Mouse (Mus musculus) 3T3-L1 (cell line): ENCODE measurements around the gene Rpl18.
A peak's percentile ranks its signal among the peaks of the same experiment; 100 is the strongest.

Source experiments
- DNase-seq: peaks from one replicate; pipeline ENCODE4 v3.0.0-alpha.2; 2015; ENCODE audit warnings: low read depth, low spot score

Rpl18 gene

DNA sequence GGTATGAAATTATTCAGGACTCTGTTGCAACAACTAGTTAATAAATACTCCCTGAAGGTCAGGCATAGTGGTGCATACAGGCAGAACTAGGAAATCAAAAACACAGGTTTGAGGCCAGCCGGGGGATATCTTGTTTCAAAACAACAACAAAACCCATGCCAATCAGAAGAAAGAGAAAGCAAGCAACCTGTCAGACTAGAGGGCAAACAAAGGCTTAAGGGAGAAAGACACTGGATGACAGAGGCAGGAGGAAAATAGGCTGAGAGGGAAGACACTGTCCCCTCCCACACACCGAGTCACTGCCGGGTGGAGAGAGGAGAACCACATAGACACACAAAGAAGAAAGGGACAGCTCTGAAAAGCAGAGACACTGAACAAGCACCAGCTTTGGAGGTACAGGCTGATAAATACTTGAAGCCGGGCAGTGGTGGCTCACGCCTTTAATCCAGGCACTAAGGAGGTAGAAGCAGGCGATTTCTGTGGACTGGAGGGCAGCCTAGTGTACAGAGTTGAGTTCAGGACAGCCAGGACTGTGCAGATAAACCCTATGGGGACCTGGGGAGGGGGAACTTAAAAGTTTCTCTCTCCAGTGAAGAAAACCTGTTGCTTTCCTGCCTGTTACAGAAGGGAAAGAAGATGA lies 1.3 kb upstream of the Rpl18 start:
- DNase-seq: no peak

DNA sequence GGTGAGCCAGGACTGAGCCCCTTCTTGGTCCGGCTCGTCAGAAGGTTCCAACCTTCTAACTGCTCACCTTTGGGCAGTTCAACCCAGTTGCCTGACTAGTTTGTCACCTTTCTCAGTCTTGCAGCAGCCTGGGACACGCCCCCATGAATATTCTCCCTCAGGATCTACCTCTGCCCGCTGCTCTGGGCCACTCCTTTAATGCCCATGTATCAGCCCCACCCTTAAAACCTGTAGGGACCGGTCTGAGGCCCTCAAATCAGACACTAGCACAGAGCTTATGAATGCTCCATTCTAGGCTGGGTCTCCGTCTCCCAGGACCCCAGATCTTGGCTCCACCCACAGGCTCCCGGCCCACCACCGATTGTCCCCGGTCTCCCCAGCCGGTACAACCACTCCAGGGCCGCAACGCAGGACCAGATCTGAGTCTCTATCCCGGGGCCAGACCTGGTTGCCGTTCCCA lies 597 bp upstream of the Rpl18 start:
- DNase-seq: peak; percentile 43

DNA sequence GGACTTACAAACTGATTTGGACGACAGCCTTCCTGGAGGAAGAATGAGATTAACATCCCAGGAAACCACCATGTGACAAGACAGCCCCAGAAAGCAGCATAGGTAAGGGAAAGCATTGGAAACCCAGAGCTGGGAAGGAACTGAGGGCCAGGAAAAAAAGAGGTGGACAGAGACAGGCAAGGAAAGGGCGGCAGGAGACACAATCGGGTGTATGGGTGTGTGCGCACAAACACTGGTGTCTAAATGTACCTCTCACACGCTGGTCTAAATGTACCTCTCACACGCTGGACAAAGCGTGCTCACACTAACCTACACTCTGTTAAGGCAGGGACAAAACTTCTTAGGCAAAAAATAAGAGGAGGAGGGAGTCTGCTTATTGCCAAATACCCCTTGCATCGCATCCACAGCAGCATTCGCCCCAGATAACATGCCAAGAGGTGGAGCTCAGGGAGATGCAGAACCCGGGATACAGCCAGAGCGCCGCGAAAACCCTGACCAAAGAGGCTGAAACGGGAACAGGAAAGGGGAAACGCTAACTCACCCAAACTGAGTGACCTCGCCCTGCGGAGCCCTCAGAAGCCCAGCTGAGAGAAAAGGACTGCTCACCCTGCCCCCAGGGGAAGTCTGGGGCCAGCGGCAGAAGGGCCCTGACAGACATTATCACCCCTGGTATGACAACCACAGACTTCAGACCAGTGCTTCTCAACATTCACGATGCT lies 643 bp downstream of the Rpl18 start:
- no peak for DNase-seq

DNA sequence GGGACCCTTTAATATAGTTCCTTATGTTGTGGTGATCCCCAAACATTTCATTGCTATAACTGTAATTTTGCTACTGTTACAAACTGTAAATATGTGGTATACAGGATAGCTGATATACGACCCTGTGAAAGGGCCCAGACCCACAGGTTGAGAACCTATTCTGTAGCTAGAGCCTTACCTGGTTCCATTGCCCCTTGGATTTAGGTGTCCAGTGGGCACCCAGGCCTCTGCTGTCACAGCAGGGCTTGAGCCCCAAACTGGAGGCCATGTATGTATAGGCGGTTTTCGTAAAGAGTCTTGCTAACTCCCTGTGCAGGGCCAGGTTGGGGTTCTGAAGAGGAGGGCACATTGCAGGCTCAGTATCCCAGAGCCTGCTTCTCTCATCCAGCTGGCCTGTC lies 1.2 kb downstream of the Rpl18 start:
- no peak for DNase-seq

DNA sequence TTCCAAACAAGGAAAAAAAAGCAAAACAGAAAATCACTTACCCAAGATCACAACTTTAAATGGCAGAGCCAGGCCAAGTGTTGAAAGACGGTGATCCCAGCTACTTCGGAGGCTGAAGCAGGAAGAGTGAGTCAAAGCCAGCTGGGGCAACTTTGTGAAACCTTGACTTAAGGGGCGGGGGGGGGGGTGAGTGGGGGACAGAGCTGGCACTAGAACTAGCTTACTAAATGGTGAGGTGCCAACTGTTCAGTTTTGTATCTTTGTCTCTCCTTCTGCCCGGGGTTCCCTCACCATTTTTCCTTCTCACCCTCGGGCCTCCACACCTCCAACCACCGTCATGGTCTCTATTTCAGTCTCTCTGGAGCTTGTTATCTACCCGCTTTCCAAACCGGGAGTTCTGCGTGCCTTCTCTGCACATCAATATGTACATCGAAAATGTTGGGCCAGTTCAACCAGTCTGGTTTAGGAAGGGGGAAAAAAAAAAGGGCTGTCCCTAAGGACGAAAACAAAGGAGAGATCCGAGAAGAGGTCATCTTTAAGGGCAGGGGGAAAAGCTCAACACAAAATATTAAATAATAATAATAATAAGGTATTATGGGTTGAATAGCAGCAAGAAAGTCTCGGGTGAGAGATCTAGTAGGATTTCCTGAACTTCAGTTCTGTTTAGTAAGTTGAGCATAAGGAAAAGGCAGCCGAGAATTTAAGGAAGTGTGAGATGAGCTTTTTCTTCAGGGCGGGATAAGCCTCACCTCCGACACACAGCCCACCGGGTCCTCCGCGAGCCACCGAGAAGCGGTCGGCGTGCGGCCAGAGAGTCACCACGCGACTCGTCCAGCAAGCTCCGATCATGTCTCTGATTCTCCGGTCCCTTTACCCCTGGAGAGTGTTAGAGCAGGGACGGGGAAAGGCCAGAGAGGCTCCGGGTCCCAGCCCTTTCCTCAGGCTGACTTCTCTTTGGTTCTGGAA lies 2.0 kb downstream of the Rpl18 start:
- DNase-seq: no peak

DNA sequence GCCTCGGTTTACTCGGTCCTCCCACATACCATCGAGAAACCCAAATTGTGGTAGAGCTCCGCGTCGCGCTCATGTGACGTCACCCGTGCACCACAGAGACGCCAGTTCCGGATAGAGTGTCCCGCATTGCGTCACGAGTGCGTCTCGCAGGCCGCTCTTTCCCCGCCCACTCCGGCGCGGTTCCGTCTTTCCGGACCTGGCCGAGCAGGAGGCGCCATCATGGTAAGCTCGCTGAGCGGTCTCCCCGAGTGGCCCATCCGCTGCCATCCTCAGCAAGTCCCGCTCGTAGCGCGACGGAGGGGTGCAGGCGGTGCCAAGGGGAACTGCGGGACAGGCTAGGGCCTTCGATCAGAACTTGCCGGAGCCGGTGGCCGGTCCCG lies 2.7 kb downstream of the Rpl18 start, which contains the start of gene Sphk2:
Gene Sphk2 (minus strand): TSS at position 85 of the 380 bp plus-strand sequence.
- peak; percentile 94 for DNase-seq

DNA sequence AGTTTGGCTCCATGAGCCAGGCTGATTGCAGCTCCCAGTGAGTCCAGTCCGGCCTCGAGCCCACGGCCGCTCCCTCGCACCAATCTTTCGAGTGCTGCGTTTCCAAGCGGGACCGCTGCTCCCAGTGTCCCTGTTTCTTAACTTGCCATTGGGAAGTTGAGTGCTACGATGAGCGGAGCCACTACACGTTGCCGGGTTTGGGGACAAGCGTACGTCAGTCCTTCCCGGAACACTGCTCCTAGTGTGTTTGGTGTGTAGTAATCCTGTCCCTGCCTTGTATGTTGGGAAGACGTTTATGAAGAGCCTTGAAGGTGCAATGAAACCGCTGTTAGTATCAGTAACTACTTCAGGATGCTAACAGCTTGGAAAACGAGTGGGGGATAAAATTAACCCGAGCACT lies 3.1 kb downstream of the Rpl18 start:
- peak; percentile 32 for DNase-seq

DNA sequence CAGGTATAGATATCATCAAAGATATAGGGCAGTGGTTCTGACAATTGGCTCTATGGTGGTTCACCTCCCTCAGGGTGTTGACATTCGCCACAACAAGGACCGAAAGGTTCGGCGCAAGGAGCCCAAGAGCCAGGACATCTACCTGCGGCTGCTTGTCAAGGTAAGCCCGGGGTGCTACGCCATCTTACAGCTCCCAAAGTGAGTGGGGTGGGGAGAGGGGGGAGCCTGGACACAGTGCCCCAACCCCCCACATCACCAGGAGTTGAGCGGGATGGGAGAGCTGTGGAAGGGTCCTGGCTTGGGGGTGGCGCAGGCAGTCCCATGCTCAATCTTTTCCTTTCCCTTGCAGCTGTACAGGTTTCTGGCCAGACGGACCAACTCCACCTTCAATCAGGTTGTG lies 3.9 kb downstream of the Rpl18 start:
- DNase-seq: no peak

DNA sequence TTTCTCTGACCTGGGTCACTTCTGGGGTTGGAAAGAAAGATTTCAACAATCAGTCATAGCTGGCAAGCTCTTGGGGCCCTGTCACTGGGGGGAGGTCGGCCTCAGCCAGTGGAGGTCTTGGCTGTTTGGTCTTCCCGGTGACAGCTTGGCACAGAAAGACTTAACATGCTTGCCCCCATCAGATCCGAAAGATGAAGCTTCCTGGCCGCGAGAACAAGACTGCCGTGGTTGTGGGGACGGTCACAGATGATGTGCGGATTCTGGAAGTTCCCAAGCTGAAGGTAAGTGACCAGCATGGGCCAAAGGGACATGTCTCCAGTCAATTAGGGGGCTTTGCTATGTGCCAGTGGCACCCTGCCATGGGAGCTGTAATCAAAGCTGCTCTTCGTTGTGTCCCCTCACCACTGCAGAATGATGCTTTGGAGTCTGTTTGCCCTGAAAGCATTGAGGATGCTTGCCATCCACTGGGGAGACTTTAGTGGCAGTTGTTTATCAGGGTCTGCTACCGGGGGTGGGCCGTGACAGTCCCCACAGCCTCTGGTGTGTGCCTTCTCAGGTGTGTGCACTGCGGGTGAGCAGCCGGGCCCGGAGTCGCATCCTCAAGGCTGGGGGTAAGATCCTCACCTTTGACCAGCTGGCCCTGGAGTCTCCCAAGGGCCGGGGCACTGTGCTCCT lies 4.6 kb downstream of the Rpl18 start:
- DNase-seq: no peak

DNA sequence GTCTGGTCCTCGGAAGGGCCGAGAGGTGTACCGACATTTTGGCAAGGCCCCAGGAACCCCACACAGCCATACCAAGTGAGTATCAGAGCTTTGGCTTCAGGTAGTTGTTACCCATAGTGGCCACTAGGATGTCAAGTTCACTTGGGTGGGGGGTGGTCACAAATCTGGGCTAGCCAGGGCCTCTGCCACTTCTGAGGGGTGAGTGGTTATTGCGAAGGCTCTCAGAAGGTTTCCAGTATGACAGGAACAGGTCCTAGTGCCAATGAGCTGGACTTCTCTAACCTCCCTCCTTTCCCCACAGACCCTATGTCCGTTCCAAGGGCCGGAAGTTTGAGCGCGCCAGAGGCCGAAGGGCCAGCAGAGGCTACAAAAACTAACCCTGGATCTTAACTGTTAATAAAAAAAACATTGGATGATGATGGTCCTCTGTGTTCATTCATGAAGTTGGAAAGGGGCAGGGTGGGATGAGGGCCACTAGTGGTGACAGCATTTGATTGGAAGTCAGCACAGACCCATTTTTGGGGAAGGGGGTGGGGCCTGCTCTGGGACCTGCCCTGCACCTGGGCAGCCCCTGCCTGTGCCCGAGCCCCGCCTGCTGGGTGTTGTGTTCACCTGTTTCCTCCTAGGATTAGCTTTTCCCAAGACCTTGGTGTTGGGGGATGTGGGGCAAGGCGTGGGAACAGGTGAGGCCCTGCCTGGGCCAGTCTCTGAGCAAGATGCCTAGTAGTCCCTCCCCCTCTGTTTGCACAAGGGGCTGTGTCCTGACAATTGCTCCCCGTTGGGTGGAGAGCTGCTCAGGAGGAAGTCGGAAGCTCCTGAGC lies 5.4 kb downstream of the Rpl18 start, which contains the start of gene Fam83e:
Gene Fam83e (plus strand): TSS at position 800 of the 821 bp plus-strand sequence.
- DNase-seq: no peak

DNA sequence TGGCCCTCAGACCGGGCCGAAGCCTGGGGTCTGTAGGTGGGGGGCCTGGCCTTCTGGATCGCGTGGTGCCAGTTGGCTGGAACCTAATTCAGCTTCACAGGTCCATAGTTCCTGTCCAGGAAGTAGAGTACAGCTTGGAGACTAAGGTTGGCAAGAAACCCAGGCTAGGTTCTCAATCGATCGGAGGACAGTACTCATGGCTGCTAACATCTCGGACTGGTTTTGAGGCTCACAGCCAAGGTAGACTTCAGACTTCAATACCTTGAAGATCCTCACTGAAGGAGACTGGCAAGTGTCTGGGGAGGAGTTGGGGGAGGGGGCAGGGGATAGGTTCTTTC lies 5.9 kb downstream of the Rpl18 start:
- no peak for DNase-seq

DNA sequence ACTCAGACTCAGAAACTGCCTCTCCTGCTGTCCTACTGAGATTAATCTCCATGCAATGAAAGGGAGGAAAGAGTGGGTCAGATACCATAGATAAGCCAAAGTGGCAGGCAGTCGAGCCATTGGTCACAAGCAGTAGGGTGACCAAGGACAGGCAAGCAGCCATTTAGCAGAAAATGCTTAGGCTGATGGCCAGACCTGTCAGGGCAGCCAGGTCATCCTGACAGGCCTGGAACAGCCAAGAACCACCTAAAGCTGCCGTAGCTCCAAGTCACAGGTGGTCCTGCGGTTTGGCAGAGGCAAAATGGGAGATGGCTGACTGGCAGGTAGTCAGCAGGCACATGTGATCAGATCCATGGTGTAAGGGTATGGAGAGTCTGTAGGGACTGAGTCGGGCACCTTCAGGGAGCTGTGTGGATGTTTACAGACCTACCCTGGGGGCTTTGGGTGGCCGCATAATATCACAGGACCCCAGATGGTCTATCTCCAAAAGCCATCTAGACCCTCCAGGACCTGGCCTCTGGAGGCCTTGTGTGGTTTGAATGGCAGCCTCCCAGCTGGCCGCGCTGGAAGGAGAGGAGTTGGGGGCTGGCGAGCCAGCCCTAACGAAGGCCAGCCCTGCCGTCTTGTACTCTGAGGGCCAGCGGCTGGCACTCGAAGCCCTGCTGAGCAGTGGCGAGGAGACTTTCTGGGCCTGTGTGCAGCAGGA lies 6.5 kb downstream of the Rpl18 start:
- DNase-seq: no peak

DNA sequence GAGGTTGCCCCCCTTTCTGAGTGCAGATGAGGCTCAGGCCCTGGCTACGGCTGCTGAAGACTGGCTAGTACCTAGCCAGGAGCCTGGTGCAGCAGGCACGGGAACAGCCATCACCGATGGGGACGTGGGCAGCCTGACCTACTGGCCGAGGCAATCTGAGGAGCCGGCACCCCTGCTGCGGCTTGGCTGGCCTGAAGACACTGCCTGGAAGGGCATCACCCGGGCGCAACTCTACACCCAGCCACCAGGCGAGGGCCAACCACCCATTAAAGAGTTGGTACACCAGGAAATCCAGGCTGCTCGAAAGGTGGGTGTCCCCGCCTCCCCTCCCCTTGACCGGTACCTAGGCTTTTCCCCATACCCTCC lies 7.1 kb downstream of the Rpl18 start:
- no peak for DNase-seq

DNA sequence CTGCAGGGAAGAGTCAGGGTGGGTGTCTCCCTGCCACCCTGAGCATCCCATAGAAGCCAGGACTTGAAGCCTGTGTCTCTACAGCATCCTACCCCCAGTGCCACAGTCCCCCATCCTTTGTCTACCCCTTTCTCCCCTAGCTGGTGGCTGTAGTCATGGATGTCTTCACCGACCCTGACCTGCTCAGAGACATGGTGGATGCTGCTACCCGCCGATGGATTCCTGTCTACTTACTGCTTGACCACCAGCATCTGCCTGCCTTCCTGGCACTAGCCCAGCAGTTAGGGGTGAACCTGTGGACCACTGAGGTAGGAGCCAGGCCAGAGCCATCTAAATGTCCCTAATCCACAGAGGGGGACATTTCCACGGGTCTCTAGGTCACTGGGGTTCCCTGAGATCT lies 8.0 kb downstream of the Rpl18 start:
- no peak for DNase-seq

DNA sequence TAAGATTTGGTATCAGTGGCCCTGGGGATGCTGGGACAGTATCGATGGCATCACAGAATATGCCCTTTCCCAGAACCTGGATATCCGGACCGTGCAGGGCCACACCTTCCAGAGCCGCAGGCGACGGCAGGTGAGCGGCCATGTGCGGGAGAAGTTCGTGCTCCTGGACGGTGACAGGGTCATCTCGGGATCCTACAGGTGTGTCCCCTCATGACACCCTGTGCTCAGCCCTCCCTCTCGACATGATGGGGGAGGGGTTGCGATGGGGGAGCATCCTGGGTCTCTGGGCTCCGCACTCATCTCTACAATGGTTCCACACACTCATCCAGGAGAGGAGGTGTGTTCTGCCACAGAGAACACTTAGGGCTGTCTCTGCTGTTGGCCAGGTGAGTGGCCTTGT lies 8.5 kb downstream of the Rpl18 start:
- DNase-seq: no peak

DNA sequence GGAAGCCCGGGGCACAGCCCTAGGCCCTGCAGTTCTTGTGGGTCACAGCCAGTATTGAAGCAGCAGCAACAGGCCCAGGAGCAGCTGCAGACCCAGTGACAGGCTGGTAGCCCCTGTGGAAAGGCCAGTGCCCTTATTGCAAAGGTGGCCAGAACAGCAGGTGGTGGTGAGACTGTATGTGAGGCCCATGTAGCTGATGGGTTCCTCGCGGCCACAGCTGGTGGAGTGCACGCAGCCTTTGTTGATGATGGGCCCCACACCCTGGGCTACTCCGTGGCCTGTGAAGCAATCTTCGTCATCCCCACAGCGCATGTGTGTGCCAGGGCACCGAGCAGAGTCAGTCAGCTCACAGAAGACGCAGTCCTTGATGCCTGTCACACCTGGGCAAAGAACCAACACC lies 9.9 kb downstream of the Rpl18 start:
- DNase-seq: no peak

DNA sequence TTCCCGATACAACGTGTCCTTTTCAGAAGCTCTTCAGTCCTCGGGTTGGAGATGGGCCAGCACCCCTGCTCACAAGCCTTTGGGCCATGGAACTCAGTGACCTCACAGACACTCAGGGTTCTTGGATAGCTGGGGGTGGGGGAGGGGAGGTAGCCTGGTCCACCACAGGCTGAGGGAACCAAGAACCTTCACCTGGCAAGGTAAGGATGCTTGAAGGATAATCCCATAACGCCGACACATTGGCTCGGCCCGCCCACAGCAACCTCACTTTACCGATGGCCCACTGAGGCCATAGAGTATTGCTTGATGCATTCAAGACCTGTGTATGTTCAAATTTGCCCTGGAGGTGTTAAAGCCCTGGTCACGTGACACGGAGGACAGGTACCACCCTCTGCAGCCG lies 10.5 kb downstream of the Rpl18 start, which contains the start of gene Spaca4:
Gene Spaca4 (minus strand): TSS at position 101 of the 400 bp plus-strand sequence.
- DNase-seq: no peak

DNA sequence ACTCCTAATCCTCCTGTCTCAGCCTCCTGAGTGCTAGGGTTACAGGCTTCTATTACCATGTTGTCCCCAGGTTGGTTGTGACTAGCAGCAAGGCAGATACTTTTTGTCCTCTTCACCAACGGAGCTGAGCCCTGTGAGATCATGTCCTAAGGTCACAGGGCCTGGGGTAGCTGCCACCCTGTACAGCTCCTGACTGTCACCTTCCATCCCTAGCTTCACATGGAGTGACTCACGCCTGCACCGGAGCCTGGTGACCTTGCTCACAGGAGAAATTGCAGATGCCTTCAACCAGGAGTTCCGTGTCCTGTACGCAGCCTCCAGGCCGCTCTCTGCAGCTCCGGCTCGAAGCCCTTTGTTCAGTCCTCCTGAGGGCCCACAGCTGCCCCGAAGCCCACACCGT lies 11.2 kb downstream of the Rpl18 start:
- DNase-seq: no peak

DNA sequence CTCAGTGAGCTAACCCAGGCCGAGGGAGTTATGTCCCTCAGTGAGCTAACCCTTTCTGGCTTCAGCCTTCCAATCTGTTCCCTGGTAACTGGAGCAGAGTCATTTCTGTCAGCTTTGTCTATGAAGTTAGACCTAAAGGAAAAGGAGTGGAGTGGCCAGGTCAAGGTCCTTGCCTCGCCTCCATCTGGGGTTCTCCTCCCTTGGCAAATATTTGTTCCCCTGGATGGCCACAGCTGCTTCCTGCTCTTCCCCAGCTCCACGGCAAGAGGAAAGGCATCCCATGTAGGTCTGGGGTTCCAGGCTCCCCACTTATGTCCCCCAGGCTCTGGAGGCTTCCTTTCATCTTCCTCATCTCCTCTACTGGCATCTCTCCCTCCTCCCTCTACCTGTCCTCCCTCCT lies 12.4 kb downstream of the Rpl18 start:
- no peak for DNase-seq

DNA sequence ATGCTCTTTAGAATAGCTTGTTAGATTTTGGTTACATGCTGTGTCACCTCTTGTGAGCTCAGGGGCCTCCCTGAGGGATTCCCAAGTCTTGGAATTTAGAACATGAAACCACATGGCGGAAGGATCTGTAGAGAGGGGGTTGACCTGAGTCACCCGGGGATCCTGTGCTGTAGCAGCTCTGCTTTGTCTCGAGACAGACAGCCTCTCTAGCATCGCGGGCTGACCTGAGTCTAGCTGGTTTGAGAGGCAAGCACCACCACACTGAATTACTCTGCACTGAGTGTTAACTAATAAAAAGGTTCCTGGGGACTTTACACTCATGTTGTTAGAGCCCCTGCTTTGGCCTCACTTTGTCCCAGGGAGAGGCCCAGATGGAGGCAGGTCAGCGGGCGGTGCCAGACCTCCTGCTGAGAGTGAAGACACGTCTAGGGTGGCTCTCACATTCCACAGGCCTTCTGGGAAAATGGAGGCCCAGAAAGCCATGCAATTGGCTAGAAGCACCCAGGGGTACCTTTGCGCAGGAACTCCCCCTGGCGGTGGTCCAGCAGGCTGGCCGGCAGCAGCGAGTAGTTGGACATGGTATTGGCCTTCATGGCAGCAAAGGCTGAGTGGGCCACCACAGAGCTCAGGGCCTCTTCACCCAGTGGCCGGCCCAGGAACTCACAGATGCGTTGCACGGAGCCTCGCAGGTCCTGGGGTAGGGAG lies 15.6 kb downstream of the Rpl18 start:
- DNase-seq: peak; percentile 53
